Mouse (Mus musculus): ENCODE data around the gene Plxnc1.

DNA sequence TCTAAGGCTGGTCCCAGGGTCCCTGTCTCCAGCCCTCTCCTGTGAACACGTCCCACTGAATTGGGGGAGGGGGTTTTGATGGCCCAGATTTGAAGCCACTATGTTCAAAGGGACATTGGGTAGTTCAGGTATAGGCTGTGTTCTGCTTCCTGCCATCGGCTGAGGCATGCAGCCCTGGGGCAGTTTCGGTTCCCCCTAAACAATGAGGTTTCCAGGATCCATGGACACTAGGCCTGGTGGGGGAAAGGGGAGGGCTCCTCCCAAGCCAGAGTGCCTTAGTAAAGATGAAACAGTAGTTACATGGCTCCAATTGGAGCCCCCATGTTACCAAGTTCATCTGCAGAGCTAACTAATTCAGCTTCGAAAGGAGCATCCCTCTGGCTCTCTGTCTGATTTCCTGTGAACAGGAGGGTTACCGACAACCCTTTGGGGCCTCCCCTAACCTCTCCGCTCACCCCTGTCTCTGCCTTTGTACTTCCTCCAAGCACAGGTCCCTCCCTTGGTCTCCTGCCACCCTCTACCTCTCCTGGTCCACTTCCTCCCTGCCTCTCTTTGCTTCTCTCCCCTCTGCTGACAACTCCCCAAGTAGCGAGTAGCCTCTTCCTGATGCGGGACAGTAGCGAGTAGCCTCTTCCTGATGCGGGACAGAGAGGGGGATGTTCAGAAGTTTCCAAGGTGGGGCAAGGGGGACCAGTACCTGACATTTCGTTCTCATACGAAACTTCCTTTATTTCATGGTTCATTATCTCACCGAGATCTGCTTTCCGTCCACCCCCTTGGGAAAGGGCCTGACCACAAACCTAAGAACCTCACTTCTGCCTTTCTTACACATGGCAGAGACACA, 116.5 kb downstream of the Plxnc1 start:
- TF ChIP-seq POLR2A (IDR thresholded peaks at IDR 0.05; ENCODE audit: extremely low read depth, insufficient read depth, low read length): no peak
- no peak for TF ChIP-seq CTCF (IDR thresholded peaks at IDR 0.05; ENCODE audit: low read depth, low read length)

All from liver, adult 2 months (tissue).